Mouse (Mus musculus) bone marrow, adult 2 months (tissue): ENCODE measurements at regions not wholly inside any gene's neighbourhood (a gene's known extent, or its start where the extent isn't known, plus 50 kb on each side); places are given as distances from the start of the nearest gene placed in this dataset.

Experiments used
- CTCF ChIP-seq: fragments of 200-500 bp; IDR thresholded peaks from 2 replicates; pipeline ENCODE4 v1.5.1; 2011; ENCODE audit warnings: low read length, control low read depth; ENCODE audit not compliant: control insufficient read depth, insufficient read depth
- POLR2A ChIP-seq: fragments of 200-500 bp; IDR thresholded peaks from 2 replicates; pipeline ENCODE4 v1.6.1; 2011; ENCODE audit warnings: low read depth, mild to moderate bottlenecking, control low read depth, low read length, borderline replicate concordance; ENCODE audit not compliant: control insufficient read depth

DNA sequence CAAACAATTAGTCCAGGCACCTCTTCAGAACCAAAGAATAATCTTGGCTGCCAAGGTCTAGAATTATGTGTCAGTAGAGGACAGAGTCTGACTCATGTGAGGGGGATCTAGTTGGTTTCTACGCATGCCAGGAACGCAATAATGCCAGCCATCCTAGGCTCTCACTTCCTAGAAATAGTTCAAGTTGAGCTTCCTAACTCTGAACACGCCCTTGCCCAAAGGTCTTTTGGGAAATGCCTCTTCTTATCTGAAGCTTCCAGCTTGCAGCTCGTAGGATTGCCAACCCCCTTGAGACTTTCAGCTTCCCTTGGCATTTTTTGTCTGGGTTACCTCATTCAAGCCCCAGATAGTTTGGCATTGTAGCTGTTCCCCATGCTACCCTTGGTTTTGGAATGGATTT lies 233.1 kb downstream of the Epha4 start:
- TF ChIP-seq CTCF: no peak
- no peak for TF ChIP-seq POLR2A
